Mouse (Mus musculus) kidney, embryonic 15.5 days (tissue): ENCODE results near the gene Rgma. TPM values are rescaled to one million over a fixed set of nuclear protein-coding genes. Genes with fewer than 3 reads are reported as not detected.

Source experiments
- ATAC-seq: fragments of 200-750 bp; cut with Nextera tagmentation; replicated peaks from 2 replicates; pipeline ENCODE4 v1.8.0; 2017; ENCODE audit warnings: moderate TSS enrichment; ENCODE audit not compliant: low FRiP score
- H3K27ac ChIP-seq: fragments of 300-500 bp; sonication (generic); 2 replicates; pipeline ENCODE4 v1.5.1; 2015; ENCODE audit warnings: mild to moderate bottlenecking, inconsistent platforms
- H3K27me3 ChIP-seq: fragments of 300-500 bp; sonication (generic); 2 replicates; pipeline ENCODE4 v1.6.1; 2015; ENCODE audit warnings: inconsistent platforms
- H3K36me3 ChIP-seq: fragments of 300-500 bp; sonication (generic); 2 replicates; pipeline ENCODE4 v1.6.1; 2015; ENCODE audit warnings: inconsistent platforms
- H3K4me1 ChIP-seq: fragments of 300-500 bp; sonication (generic); 2 replicates; pipeline ENCODE4 v1.6.1; 2015; ENCODE audit warnings: inconsistent platforms
- H3K4me2 ChIP-seq: fragments of 300-500 bp; sonication (generic); 2 replicates; pipeline ENCODE4 v1.6.1; 2015; ENCODE audit warnings: moderate library complexity, mild to moderate bottlenecking, inconsistent platforms
- H3K4me3 ChIP-seq: fragments of 300-500 bp; sonication (generic); replicated peaks from 2 replicates; pipeline ENCODE4 v1.5.1; 2015; ENCODE audit warnings: mild to moderate bottlenecking, inconsistent platforms
- H3K9ac ChIP-seq: fragments of 300-500 bp; sonication (generic); 2 replicates; pipeline ENCODE4 v1.6.1; 2015; ENCODE audit warnings: mild to moderate bottlenecking, inconsistent platforms
- H3K9me3 ChIP-seq: fragments of 300-500 bp; sonication (generic); replicated peaks from 2 replicates; pipeline ENCODE4 v1.6.1; 2016; ENCODE audit warnings: inconsistent platforms
- WGBS: fragments of 180-500 bp; shearing (Covaris S2); methylation state at CpG from one replicate; pipeline ENCODE4 v1.1.7; 2015; ENCODE audit warnings: mixed read lengths; 5-methylcytosine and 5-hydroxymethylcytosine counted together
- polyA plus RNA-seq: library from polyadenylated mRNA; unstranded; fragments of >200 nt; fragmentation: Nextera tagmentation; extraction: Ambion mirVana; gene quantifications from 2 replicates; pipeline ENCODE4 v1.2.1, GENCODE M21; 2015

The Rgma gene
- polyA plus RNA-seq, result 11.7 and 13.7 TPM in 2 replicates

- H3K27ac ChIP-seq, result peak within 1 kb of the TSS; percentile 41
- no peaks in the 10 kb centered on the region for H3K36me3 ChIP-seq
- peak within 1 kb of the TSS; percentile 52 for H3K9ac ChIP-seq
- ATAC-seq, result peak; percentile 85
- no peaks in the 10 kb centered on the region for H3K9me3 ChIP-seq
- WGBS, result under 1% methylated on average over 63 of the region's 85 CpGs
- H3K4me3 ChIP-seq, result peak within 1 kb of the TSS; percentile 62
- H3K4me2 ChIP-seq, result peak within 1 kb of the TSS; percentile 100
- H3K4me1 ChIP-seq, result peaks cover 36% of the 10 kb centered on the region
- H3K27me3 ChIP-seq, result peaks cover 83% of the 10 kb centered on the region
Observed at GRCm38 (mm10) chr7:73375257-73376100, at the start of gene Rgma. Gene Rgma (plus strand): TSS chr7:73375509.

GRCm38 (mm10) chr7:73326236-73326635 lies 49.1 kb upstream of the Rgma start:
- H3K4me1 ChIP-seq, result peaks cover 41% of the 10 kb centered on the region
- no peak overlapping the region for H3K4me3 ChIP-seq
- no peak overlapping the region for H3K4me2 ChIP-seq
- H3K27ac ChIP-seq, result no peak overlapping the region; the same call in 1 of the 2 replicates
- no peak for ATAC-seq
- H3K27me3 ChIP-seq, result no peaks in the 10 kb centered on the region
- 69% methylated on average over 14 of the region's 14 CpGs for WGBS
- no peaks in the 10 kb centered on the region for H3K9me3 ChIP-seq
- no peaks in the 10 kb centered on the region for H3K36me3 ChIP-seq
- no peak overlapping the region for H3K9ac ChIP-seq

GRCm38 (mm10) chr7:73326680-73327079 lies 48.6 kb upstream of the Rgma start:
- Histone ChIP-seq H3K9me3 (no peaks in the 10 kb centered on the region), H3K9ac (no peak overlapping the region), H3K4me2 (no peak overlapping the region), H3K36me3 (no peaks in the 10 kb centered on the region), H3K4me3 (no peak overlapping the region), H3K4me1 (peaks cover 43% of the 10 kb centered on the region), H3K27ac (peak overlapping the region; percentile 60), H3K27me3 (no peaks in the 10 kb centered on the region)
- WGBS, result 34% methylated on average over 11 of the region's 11 CpGs
- no peak for ATAC-seq

GRCm38 (mm10) chr7:73327193-73327592 lies 48.1 kb upstream of the Rgma start:
- Histone ChIP-seq H3K36me3 (no peaks in the 10 kb centered on the region), H3K27ac (peak overlapping the region; percentile 60), H3K4me2 (0 out of 2 replicates have a peak overlapping the region, but pooled peaks have one; percentile 13), H3K27me3 (no peaks in the 10 kb centered on the region), H3K4me3 (no peak overlapping the region), H3K4me1 (peaks cover 48% of the 10 kb centered on the region), H3K9me3 (no peaks in the 10 kb centered on the region), H3K9ac (no peak overlapping the region)
- 0 out of 2 replicates have a peak, but pooled peaks have one; percentile 58 for ATAC-seq
- WGBS, result 34% methylated on average over 8 of the region's 8 CpGs

- Histone ChIP-seq H3K27ac (peak overlapping the region; percentile 60), H3K4me2 (0 out of 2 replicates have a peak overlapping the region, but pooled peaks have one; percentile 13), H3K36me3 (no peaks in the 10 kb centered on the region), H3K4me3 (no peak overlapping the region), H3K27me3 (no peaks in the 10 kb centered on the region), H3K9ac (no peak overlapping the region), H3K9me3 (no peaks in the 10 kb centered on the region), H3K4me1 (peaks cover 48% of the 10 kb centered on the region)
- WGBS, result 76% methylated on average over 5 of the region's 5 CpGs
- no peak for ATAC-seq
Observed at GRCm38 (mm10) chr7:73327652-73328051, 47.7 kb upstream of the Rgma start.

GRCm38 (mm10) chr7:73328653-73329207 lies 46.6 kb upstream of the Rgma start:
- no peaks in the 10 kb centered on the region for H3K9me3 ChIP-seq
- no peak for ATAC-seq
- no peak overlapping the region for H3K4me3 ChIP-seq
- no peaks in the 10 kb centered on the region for H3K27me3 ChIP-seq
- no peak overlapping the region for H3K9ac ChIP-seq
- WGBS, result 24% methylated on average over 5 of the region's 5 CpGs
- H3K4me2 ChIP-seq, result no peak overlapping the region
- no peaks in the 10 kb centered on the region for H3K36me3 ChIP-seq
- peak overlapping the region; percentile 41; the same call in 1 of the 2 replicates for H3K27ac ChIP-seq
- peaks cover 48% of the 10 kb centered on the region for H3K4me1 ChIP-seq

GRCm38 (mm10) chr7:73330754-73331153 lies 44.6 kb upstream of the Rgma start:
- Histone ChIP-seq H3K27me3 (no peaks in the 10 kb centered on the region), H3K9me3 (no peaks in the 10 kb centered on the region), H3K4me2 (no peak overlapping the region), H3K4me1 (peaks cover 58% of the 10 kb centered on the region), H3K4me3 (no peak overlapping the region), H3K9ac (no peak overlapping the region), H3K27ac (no peak overlapping the region), H3K36me3 (no peaks in the 10 kb centered on the region)
- ATAC-seq, result no peak
- WGBS, result 84% methylated on average over 12 of the region's 12 CpGs

GRCm38 (mm10) chr7:73331645-73332044 lies 43.7 kb upstream of the Rgma start:
- H3K9ac ChIP-seq, result no peak overlapping the region
- H3K4me1 ChIP-seq, result peaks cover 56% of the 10 kb centered on the region
- no peak for ATAC-seq
- no peak overlapping the region for H3K4me2 ChIP-seq
- no peak overlapping the region for H3K27ac ChIP-seq
- H3K9me3 ChIP-seq, result no peaks in the 10 kb centered on the region
- H3K36me3 ChIP-seq, result no peaks in the 10 kb centered on the region
- H3K27me3 ChIP-seq, result no peaks in the 10 kb centered on the region
- 66% methylated on average over 7 of the region's 7 CpGs for WGBS
- H3K4me3 ChIP-seq, result no peak overlapping the region

GRCm38 (mm10) chr7:73333398-73333988 lies 41.8 kb upstream of the Rgma start:
- no peak overlapping the region for H3K9ac ChIP-seq
- no peak overlapping the region for H3K4me2 ChIP-seq
- no peaks in the 10 kb centered on the region for H3K9me3 ChIP-seq
- H3K4me1 ChIP-seq, result peaks cover 38% of the 10 kb centered on the region
- no peak overlapping the region for H3K4me3 ChIP-seq
- H3K36me3 ChIP-seq, result no peaks in the 10 kb centered on the region
- 49% methylated on average over 12 of the region's 12 CpGs for WGBS
- ATAC-seq, result peak; percentile 55
- H3K27ac ChIP-seq, result 0 out of 2 replicates have a peak overlapping the region, but pooled peaks have one; percentile 3
- H3K27me3 ChIP-seq, result no peaks in the 10 kb centered on the region

GRCm38 (mm10) chr7:73334883-73335282 lies 40.4 kb upstream of the Rgma start:
- no peaks in the 10 kb centered on the region for H3K36me3 ChIP-seq
- H3K9me3 ChIP-seq, result no peaks in the 10 kb centered on the region
- 64% methylated on average over 7 of the region's 7 CpGs for WGBS
- H3K4me2 ChIP-seq, result no peak overlapping the region
- no peaks in the 10 kb centered on the region for H3K27me3 ChIP-seq
- H3K9ac ChIP-seq, result no peak overlapping the region
- no peak overlapping the region for H3K4me3 ChIP-seq
- H3K27ac ChIP-seq, result no peak overlapping the region
- H3K4me1 ChIP-seq, result peaks cover 26% of the 10 kb centered on the region
- no peak for ATAC-seq

- H3K4me2 ChIP-seq, result no peak overlapping the region
- H3K9me3 ChIP-seq, result no peaks in the 10 kb centered on the region
- H3K36me3 ChIP-seq, result no peaks in the 10 kb centered on the region
- no peak overlapping the region for H3K9ac ChIP-seq
- no peak overlapping the region for H3K4me3 ChIP-seq
- H3K27ac ChIP-seq, result no peak overlapping the region
- no peaks in the 10 kb centered on the region for H3K27me3 ChIP-seq
- no peak for ATAC-seq
- 31% methylated on average over 7 of the region's 7 CpGs for WGBS
- H3K4me1 ChIP-seq, result peaks cover 26% of the 10 kb centered on the region
Observed at GRCm38 (mm10) chr7:73336380-73336779, 38.9 kb upstream of the Rgma start.

GRCm38 (mm10) chr7:73338353-73338752 lies 37.0 kb upstream of the Rgma start:
- Histone ChIP-seq H3K36me3 (no peaks in the 10 kb centered on the region), H3K27me3 (no peaks in the 10 kb centered on the region), H3K4me2 (no peak overlapping the region), H3K4me3 (no peak overlapping the region), H3K9me3 (no peaks in the 10 kb centered on the region), H3K9ac (no peak overlapping the region), H3K4me1 (peaks cover 18% of the 10 kb centered on the region), H3K27ac (no peak overlapping the region)
- ATAC-seq, result no peak
- WGBS, result 84% methylated on average over 5 of the region's 5 CpGs
